Mouse (Mus musculus) liver, embryonic 18 days (tissue): ENCODE results near the gene Ankrd44. TPM values are rescaled to one million over a fixed set of nuclear protein-coding genes. Genes with fewer than 3 reads are reported as not detected.

ENCODE experiments used
- polyA plus RNA-seq: library from polyadenylated mRNA; depleted of rRNA; stranded (reverse); fragments of >200 nt; gene quantifications from 2 replicates; pipeline ENCODE4 v1.2.3, GENCODE M21; 2012; rRNA removed

The Ankrd44 gene
- polyA plus RNA-seq = 6.8 and 8.0 TPM in 2 replicates

GRCm38 (mm10) chr1:54925971-54926771 lies at the start of gene Ankrd44:
TSS of gene Ankrd44 (minus strand) at chr1:54926387.

Other genes starting within 250 kb of the Ankrd44 start
- gene Sf3b1, start 101.1 kb upstream of the Ankrd44 start, polyA plus RNA-seq = 42.8 and 47.3 TPM in 2 replicates
- gene Coq10b, start 126.4 kb upstream of the Ankrd44 start, polyA plus RNA-seq = 9.3 and 10.1 TPM in 2 replicates
- gene Hspe1, start 161.7 kb upstream of the Ankrd44 start, polyA plus RNA-seq = 233 and 277 TPM in 2 replicates
- 152 and 170 TPM in 2 replicates for gene Hspd1, start 161.9 kb upstream of the Ankrd44 start, polyA plus RNA-seq
- 12.1 and 12.2 TPM in 2 replicates for gene Mob4, start 204.8 kb upstream of the Ankrd44 start, polyA plus RNA-seq